Mouse (Mus musculus): ENCODE data around the gene Elac2.

The Elac2 gene

GRCm38 (mm10) chr11:65022771-65023170 lies 43.9 kb downstream of the Elac2 start:
- DNase-seq (ENCODE audit: low read depth): no peak

GRCm38 (mm10) chr11:65028049-65028448 lies 49.2 kb downstream of the Elac2 start:
- DNase-seq (ENCODE audit: low read depth): no peak

- DNase-seq (ENCODE audit: low read depth): no peak
Observed at GRCm38 (mm10) chr11:65030201-65030600, 51.4 kb downstream of the Elac2 start.

GRCm38 (mm10) chr11:65032221-65032620 lies 53.4 kb downstream of the Elac2 start:
- no peak for DNase-seq (ENCODE audit: low read depth)

GRCm38 (mm10) chr11:65038996-65039395 lies 60.2 kb downstream of the Elac2 start:
- no peak for DNase-seq (ENCODE audit: low read depth)

GRCm38 (mm10) chr11:65039517-65040095 lies 60.8 kb downstream of the Elac2 start:
- DNase-seq (ENCODE audit: low read depth): peak; percentile 27

GRCm38 (mm10) chr11:65040556-65040955 lies 61.7 kb downstream of the Elac2 start:
- no peak for DNase-seq (ENCODE audit: low read depth)

GRCm38 (mm10) chr11:65049090-65049489 lies 70.3 kb downstream of the Elac2 start:
- no peak for DNase-seq (ENCODE audit: low read depth)

- DNase-seq (ENCODE audit: low read depth): no peak
Observed at GRCm38 (mm10) chr11:65050819-65051218, 72.0 kb downstream of the Elac2 start.
